Mouse (Mus musculus) liver, adult 10 weeks (tissue): ENCODE measurements around the gene Dpysl5. TPM values are rescaled to one million over a fixed set of nuclear protein-coding genes. Genes with fewer than 3 reads are reported as not detected.

Experiments
- polyA plus RNA-seq: library from polyadenylated mRNA; stranded (reverse); fragments of 350-450 nt; fragmentation: Illumina TruSeq; extraction: RNeasy Lipid Tissue Mini Kit (QIAGEN cat#74804); gene quantifications from one replicate; pipeline ENCODE4 v1.2.3, GENCODE M21; 2014; ENCODE audit warnings: low read depth, low replicate concordance

Dpysl5 gene
- not detected for polyA plus RNA-seq

GRCm38 (mm10) chr5:30711147-30712001 lies at the start of gene Dpysl5:
TSS of gene Dpysl5 (plus strand) at chr5:30711564.

GRCm38 (mm10) chr5:30666391-30667195 lies 44.8 kb upstream of the Dpysl5 start, which contains the start of gene Cenpa:
TSS of gene Cenpa (plus strand) at chr5:30666777.

GRCm38 (mm10) chr5:30814424-30815119 lies 103.2 kb downstream of the Dpysl5 start, which contains the start of gene Mapre3:
TSS of gene Mapre3 (plus strand) at chr5:30814641.

Other genes starting within 250 kb of the Dpysl5 start
- not detected for gene Otof, start 249.6 kb upstream of the Dpysl5 start, polyA plus RNA-seq
- gene 1700001C02Rik, start 245.5 kb upstream of the Dpysl5 start, polyA plus RNA-seq = not detected
- gene Cib4, start 165.7 kb upstream of the Dpysl5 start, polyA plus RNA-seq = not detected
- gene Kcnk3, start 123.4 kb upstream of the Dpysl5 start, polyA plus RNA-seq = not detected
- 5.6 TPM for gene Slc35f6, start 63.6 kb upstream of the Dpysl5 start, polyA plus RNA-seq
- 3.2 TPM for gene Cenpa, start 44.8 kb upstream of the Dpysl5 start, polyA plus RNA-seq
- 15.2 TPM for gene Mapre3, start 103.1 kb downstream of the Dpysl5 start, polyA plus RNA-seq
- 7.9 TPM for gene Tmem214, start 156.4 kb downstream of the Dpysl5 start, polyA plus RNA-seq
- gene Agbl5, start 177.1 kb downstream of the Dpysl5 start, polyA plus RNA-seq = 1.4 TPM
- 126 TPM for gene Ost4, start 196.2 kb downstream of the Dpysl5 start, polyA plus RNA-seq
- gene Emilin1, start 201.8 kb downstream of the Dpysl5 start, polyA plus RNA-seq = 0.56 TPM
- gene Khk, start 209.9 kb downstream of the Dpysl5 start, polyA plus RNA-seq = 24.2 TPM
- gene Cgref1, start 234.0 kb downstream of the Dpysl5 start, polyA plus RNA-seq = not detected
- 34.2 TPM for gene Preb, start 248.8 kb downstream of the Dpysl5 start, polyA plus RNA-seq